Mouse (Mus musculus) liver (tissue): ENCODE measurements around the gene Selenop.
"Not testable (repeated sequence)": the region's sequence is repeated elsewhere in the genome, so short reads cannot be mapped to it uniquely, and the experiment has no call there.

Source experiments
- DNase-seq: peaks from one replicate; pipeline ENCODE4 v3.0.0-alpha.2; 2020; ENCODE audit warnings: mixed read lengths

Gene Selenop

DNA sequence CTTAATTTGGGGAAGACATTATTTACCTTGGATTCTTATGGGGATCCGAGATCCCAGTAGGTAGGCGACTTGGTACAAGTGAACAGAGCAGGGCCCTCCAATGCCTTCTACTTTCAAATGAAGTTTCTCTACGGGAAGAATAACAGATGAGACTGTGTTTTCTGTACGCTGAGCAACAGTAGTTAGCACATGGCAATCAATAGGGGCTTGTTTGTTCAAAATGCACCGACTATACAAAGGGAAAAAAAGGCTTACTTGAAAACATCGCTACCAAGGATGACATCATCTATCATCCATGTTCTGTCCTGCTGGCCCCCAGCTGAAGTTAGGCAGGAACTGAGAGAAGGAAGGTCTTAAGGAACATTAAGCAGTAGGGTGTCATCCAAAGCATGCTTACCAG, at the start of gene Selenop:
Selenop (plus strand) TSS at position 301 of the 400 bp plus-strand sequence.
- DNase-seq, result no peak

DNA sequence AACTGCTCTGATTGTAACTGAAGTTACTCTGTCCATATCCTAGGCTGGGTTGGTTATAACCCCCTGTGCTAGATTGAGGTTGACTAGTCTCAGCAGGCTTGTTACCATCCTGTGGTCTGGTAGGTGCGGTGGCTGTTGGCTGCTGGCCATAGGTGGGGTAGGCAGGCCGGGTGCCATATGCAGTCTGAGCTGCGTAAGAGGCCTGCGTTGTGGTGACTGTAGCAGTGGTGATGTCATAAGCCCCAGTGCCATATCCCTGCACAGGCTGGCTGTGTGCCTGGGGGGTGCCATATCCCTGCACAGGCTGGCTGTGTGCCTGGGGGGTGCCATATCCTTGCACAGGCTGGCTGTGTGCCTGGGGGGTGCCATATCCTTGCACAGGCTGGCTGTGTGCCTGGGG, 49.7 kb upstream of the Selenop start:
- DNase-seq, result not testable (repeated sequence)

DNA sequence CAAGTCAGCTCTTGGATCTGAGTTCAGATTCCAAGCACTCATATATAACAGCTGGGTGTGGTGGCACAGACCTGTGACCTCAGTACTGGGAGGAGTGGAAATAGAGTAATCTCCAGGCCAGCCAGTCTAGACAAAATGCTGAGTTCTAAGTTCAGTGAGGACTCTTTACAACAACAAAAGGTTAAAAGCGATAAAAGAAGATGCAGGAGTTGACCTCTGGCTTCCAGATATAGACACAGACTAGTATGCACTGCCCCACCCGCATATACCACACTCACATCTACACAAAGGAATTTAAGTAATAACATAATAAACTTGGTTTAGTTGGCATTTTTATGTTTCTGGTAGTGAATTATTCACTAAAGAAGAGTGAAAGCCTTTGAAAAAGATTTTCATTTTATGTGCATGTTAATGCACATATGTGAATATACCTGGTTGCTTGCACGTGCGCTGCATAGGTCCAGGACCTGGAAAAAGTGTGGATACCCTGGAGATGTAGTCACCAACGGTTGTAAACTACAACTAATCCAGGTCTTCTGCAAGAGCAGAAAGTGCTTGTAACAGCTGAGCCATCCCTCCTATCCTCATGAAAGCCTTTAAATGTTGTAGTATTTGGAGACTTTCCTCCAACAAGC, 45.4 kb upstream of the Selenop start:
- DNase-seq, result no peak

DNA sequence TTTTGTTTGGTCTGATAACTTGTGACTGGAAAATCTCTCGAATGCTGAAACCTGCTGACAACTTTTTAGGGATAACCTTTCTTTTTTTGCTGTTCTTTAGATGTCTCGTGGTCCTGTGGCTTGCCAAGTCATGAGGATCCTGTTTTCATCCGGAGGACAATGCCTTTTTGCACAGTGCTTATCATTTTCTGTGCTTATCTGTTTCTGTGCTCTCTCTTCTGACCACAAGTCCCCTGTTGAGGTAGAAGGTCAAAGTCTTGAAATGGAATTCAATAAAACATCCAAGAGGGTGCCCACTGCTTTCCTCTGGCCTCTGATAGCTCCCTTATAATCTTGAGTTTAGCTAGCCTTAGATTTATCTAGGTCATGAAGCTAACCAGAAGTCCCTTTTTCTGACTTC, 41.8 kb upstream of the Selenop start:
- no peak for DNase-seq

DNA sequence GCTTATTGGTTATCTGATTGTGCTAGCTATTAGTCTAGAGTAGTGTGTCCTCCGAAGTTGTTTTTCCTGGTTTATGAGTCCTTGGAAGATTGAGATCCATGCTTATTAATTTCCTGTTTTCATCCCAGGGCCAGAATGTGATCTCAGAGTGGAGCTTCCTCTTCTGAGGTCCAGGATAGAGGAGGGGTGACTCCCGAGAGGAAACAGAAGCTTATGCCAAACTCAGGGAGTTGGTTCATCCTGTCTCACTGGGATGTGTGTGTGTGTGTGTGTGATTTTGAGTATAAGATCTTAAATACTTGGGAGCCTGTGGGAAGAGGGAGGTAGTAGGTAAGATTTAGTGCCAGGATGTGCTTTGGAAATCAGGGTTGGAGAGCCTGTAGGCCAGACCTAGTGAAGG, 40.2 kb upstream of the Selenop start:
- DNase-seq, result no peak

DNA sequence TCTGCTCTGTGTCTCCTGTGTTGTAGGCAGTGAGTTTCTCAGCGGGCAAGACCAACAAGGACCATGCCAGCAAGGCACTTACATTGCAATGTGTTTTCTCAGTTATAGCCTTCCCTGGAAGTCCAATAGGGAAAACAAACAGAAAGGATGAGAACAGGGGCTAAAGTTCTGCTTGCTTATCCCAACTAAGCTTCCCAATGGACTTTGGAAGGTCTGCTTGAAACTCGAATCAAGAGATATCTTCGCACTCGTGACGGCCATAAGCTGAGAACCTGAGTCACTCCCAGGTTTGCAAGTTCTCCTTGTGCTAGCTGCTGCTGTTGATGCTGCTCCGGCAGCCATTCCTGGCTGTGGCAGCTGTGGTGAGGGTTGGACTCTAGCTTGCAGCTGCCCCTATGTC, 39.4 kb upstream of the Selenop start:
- DNase-seq, result no peak

DNA sequence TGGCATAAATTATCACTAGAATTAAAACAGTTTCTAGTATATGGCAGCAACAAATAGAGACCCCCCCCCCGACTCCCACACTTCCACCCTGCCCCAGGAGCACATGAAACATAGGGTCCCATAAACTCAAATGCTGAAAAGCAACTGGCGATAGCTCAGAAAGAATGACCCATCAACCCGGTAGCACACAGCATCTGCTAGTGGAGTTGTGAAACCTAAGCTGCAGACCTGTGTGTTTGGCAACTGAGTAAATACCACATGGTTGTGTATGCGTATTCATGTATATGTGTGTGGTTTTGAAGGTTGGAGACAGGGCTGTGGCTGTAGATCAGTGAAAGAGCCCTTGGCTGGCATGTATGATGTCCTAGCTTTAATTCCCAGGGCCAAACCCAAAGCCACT, 37.3 kb upstream of the Selenop start:
- DNase-seq, result no peak

DNA sequence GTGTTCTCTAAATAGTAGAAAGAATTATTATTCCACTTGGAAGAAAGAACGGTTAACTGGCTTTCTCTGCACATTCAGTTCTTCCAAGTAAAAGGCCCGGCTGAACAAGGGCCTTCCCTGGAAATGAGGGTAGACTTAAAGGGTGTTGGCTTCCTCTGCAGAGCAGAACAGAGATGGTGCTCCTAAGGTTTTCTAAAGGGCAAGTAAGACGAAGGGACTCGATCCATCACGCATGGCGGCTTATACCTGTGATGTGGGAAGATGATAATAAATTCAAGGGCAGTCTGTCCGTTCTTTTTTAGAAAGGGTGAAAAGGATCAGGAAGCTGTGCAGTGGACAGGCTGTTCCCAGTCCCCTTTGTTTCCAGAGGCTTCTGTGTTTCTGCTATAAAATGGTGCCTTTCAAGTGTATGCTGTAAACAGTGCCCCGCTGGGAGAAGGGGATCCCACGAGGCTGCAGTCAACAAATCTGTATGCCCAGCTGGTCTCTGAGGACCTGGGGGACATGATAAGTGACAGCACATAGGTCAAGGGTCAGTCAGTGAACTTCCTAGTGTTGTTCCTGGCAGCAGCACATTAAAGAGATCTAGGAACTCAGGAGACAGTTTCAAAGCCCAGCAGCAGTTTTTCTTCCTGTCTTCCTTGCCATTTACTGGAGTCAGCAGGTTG, 36.0 kb upstream of the Selenop start:
- DNase-seq, result no peak

DNA sequence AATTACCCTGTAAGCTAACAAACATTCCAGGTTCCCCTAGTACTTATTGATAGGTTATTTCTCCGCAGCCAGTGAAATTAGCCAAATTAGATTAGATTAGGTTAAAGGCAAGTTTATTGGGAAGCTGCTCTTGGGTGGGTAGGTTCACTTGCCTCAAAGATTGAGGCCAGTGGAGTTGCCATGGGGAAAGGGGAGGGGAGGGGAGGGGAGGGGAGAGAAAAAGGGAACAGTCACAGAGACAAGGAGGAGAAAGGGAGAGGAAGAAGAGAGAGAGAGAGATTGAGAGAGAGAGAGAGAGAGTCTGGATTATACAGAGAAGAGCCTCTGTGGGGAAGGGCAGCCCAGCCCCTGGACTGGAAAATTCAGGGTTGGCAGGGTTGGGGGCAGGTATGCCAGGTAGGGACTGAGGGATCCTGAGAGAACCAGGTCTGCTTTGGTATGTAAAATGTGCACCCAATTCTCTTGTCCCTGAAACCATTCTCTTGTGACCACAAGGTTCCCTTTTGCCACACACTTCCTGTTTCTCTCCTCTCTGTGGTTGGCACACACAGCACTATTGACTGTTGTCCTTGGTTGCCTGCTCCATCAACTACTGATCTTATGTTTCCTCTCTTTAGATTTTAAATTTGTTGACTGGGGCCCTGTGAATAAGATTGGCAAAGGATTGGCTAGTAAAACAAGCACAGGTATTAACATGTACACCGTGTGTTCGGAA, 34.4 kb upstream of the Selenop start:
- no peak for DNase-seq

DNA sequence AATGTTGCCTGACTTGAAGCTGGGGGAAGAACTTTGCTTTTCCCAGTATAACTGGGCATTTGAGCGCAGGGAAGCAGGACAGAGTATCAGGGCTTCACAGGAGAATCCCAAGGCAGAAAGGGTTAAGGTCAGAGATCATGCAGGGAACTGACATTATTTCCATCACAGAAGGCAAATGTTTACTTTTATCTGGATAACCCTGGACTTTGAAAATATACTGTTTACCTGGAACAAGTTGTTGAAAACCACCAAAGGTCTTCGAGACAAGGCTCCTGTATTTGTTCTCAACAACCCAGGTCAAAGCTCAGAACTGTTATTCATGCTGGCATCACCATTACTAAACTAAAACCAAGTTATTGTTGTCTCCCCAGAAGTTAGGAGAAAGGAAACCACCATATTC, 32.0 kb upstream of the Selenop start:
- no peak for DNase-seq

DNA sequence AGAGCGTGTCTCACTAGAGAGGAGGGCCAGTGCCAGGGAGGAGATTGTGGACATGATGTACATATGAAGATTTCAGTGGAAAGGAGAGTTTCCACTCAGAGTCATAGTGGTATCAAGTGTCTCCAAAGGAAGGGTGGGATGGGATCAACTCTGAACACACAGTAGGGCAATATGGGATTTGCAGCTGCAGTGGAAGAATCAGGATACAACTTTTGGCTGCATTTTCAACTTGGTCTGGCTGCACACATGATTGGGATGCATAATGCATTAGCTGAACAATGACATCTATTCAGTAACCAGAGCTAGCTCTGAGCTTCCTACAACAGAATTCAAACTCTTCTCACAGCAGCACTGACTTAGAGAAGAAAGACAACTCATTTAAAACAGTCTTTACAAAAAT, 30.4 kb upstream of the Selenop start:
- DNase-seq, result no peak

DNA sequence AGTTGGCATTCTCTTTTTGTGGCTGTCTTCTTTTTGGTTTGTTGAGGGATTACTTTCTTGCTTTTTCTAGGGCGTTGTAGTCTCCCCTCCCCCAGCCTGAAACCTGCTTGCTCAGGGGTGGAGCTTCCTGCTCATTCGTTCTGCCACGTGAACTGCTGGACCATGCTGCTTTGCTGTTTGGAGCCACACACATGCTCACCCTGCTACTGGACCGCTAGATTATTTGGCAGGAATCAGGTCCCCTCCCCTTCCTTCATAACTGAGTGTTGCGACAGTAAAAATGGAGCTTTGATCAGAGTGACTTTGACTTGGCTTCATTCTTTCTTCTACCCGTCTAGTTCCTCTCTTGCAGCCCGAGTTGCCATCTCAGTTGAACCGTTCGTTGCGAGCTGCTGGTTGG, 23.3 kb upstream of the Selenop start:
- not testable (repeated sequence) for DNase-seq

DNA sequence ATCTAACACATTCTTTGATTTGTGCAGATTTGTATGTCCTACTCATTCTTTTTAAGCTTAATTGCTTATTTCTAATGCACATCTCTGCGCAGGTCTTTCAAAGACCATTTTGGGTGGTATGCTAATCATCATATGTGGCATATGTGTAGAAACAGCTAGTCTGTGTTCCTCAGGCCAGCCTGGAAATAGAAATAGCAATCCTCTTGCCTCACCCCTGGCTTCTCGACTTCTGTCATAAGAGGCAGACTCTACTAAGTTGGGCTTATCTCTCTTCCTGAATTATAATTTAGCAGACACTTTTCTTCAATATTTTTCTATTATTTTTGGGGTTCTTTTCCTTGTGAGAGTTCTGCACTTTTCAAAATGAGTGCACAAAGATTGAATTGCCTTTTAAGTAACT, 17.7 kb upstream of the Selenop start:
- DNase-seq, result no peak

DNA sequence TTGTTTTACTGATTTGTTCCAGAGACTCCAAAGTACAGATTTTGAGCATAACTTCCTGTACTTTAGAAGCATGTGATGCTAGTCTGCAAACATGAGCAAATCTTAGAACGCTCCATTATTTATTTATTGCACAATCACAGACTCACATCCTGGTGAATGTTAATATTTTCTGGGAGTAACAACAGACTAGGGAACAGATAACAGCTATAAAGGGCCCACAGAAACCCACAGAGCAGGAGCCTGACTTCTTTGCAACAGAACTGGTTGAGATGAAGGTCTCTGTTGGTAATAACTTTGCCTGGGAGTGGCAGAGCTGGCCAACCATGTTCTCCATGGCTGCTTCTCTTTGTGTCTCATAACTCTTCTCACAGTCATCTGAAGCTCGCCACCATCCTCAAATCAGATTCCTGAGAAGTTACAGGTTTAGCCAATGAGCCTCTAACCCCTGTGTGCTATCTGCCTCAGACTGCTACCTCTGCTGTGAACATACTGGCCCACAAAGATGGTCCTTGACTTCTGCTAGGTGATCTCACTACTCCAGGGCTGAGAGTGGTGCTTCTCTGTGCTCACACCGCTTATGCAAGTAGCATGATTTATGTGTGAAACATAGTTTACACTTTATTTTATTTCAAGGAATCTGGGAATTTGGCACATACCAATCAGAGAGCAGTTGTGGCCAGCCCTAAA, 17.2 kb upstream of the Selenop start:
- DNase-seq, result no peak

DNA sequence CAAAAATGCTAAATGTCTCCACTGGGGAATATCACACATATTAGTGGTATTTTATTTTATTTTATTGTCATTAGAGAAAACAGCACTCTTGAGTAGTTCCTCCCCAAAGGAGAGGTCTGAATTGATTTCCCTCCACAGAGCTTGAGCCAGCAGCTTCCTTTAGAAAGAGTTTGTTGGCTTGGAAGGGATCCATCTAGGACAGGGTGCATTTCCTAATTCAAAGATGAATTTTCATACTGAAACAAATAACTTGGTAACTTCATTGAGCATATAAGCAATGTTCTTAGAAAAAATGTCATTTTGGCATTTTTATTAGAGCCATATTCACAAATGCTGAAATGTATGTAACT, 16.7 kb upstream of the Selenop start:
- no peak for DNase-seq

DNA sequence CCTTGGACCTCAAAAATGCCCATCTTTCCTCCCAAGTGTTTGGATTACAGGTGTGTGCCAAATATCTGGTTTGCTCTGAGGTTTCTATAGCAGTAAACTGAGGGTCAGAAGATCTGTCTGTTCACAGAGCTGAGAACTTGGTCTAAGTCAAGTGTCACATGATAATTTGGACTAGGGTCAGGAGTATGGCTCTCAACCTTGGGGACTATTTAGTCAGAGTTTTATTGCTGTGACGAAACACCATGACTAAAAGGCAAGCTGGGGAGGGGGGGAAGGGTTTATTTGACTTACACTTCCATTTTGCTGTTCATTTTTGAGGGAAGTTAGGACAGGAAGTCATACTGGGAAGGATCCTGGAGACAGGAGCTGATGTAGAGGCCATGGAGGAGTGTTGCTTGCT, 9.3 kb upstream of the Selenop start:
- no peak for DNase-seq

DNA sequence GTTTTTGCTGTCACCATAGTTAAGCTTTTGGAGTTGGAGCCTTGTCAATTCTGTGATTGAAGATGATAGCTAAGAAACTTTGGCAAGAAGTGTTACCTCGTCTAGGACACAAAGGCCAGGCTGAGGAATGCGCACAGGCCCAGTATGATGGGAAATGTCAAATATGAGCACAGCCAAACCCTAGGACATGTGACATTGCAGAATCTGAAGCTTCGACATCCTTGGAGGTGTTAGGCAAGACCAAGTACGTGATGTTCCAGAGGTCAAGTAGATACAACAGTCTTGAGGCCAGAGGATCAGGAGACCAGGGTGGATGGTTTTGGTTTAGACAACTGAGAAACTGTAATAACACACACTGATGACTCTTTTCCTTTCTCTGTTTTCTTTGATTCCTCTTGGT, 8.0 kb upstream of the Selenop start:
- DNase-seq, result no peak

DNA sequence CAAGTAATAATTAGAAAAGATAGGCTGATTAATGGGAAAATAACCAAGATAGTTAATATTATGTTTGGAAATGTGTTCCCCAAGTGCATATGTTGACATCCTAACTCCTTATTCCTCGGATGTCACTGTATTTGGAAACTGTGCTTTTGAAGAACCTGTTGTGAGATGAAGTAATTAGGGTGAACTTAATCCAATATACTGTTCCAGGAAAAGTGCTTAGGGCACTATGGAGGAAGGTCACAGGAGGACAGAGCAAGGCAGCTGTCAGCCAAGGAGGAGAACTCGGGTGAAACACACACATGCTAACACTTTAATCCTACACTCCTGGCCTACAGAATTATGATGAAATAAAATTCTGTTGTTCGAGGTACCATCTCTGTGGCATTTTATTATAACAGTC, 5.5 kb upstream of the Selenop start:
- no peak for DNase-seq

DNA sequence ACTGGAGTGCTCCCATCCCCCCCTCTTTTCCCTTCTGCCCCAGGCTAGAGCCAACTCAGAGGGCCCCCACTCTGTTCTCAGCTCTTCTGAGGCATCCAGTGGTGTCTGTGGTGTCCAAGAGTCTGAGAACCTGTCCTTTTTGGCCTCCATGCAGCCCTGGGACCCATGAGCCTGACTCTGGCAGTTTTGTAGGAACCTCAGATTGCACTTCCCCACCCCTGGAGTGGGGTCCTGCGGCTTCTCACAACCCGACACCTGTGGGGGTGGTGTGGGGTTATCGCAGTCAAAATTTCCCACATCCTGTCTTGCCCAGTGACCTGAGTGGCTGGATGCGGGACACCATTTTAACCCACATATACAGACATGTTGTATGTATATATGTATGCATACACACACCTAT, 4.1 kb upstream of the Selenop start:
- DNase-seq, result no peak

DNA sequence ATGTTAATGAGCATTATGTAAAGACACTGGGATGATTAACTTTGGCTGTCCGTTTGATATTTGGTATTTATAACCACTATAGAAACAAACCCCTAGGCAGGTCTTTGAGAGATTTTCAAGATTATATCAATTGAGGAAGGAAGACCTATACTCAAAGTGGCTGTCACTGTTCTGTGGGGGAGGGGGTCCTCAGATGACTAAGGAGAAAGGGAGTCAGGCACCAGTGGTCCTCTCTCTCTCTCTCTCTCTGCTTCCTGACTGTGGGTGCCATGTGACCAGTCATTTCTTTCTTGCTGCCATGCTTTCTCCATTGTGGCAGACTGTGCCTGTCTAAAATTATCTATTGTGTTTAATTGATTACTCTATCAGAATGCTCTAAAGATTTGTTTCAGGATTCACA, 3.5 kb upstream of the Selenop start:
- DNase-seq, result no peak

DNA sequence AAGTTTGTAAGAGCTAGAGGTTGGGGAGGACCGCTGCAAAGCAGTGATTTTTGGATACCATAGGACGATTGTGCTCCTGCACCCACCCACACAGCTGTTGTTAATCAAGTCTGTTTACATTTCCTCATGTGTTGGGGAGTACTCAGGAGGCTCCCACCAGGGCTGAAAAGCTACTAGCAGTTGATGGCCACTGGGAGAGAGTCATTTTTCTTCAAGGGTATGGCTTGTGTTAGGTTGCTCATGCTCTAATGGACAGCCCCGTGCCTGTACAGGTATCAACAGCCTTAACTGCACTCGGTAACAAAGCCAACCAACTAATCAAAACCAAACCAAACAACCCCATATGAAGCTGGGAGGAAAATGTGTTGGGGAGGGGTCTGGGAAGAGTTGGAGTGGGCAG, 1.1 kb downstream of the Selenop start:
- DNase-seq, result no peak

DNA sequence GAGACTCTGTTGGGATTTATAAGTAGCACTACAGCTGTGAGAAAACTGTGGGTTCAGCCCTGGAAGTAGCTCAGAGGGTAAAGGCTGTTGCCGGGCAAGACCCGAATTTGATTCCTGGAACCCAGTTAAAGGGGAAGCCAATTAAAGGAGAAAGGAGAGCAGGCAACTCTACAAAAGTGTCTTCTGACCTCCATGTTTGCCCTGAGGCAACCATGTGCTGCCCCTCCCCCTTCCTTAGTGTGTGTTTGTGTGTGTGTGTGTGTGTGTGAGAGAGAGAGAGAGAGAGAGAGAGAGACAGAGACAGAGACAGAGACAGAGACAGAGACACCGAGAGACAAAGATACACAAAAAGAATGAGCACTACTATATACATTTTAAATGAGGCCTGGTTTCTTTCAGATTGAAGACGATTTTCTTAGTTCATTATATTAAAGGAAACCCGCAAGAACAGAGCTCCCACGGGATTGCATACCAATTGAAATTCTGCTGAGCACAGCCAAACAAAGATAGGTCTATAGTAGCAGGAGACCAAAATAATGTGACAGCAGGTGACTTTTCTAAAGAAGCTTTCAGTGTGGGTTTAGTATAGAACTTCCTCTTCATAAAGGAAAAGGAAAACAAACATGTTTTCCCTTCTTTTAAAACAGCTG, 1.8 kb downstream of the Selenop start:
- no peak for DNase-seq

DNA sequence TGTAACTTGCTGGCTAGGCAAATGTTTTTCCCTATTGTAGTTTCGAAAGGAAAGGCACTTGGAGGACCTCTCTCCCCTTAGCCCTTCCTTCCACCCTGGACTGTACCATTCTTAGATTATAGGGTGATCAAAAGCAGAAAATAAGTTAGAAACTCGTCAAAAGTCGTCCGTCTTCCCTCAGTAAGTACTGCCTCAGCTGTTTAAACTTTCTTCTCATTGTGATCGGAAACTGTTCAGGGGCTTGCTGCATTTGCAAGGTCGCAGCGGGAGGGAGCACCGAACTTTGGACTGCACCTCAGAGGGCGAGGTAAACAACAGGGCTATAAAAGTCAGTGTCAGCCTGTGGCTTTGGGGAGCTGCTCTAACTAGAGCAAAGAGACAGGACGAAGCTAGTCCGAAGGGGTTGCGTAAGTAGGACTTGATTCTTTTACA, 2.3 kb downstream of the Selenop start:
- peak; percentile 71 for DNase-seq
